Mouse (Mus musculus) G1E (cell line): ENCODE results near the gene Gm10392.

ENCODE experiments used
- CTCF ChIP-seq: IDR thresholded peaks from 2 replicates; pipeline ENCODE4 v1.5.1; 2012; ENCODE audit warnings: low read depth, low read length, inconsistent platforms, mixed read lengths
- GATA1 ChIP-seq: IDR thresholded peaks from 2 replicates; pipeline ENCODE4 v1.6.1; 2012; ENCODE audit warnings: borderline replicate concordance, low read length, inconsistent platforms, mixed read lengths
- POLR2AphosphoS5 ChIP-seq: IDR thresholded peaks from 2 replicates; pipeline ENCODE4 v1.6.1; 2012; ENCODE audit warnings: low read depth, low read length, inconsistent platforms; ENCODE audit not compliant: insufficient replicate concordance
- TAL1 ChIP-seq: conservative IDR thresholded peaks from 2 replicates; pipeline ENCODE4 v1.6.1; 2012; ENCODE audit warnings: low read depth, low read length, inconsistent platforms, mixed read lengths

DNA sequence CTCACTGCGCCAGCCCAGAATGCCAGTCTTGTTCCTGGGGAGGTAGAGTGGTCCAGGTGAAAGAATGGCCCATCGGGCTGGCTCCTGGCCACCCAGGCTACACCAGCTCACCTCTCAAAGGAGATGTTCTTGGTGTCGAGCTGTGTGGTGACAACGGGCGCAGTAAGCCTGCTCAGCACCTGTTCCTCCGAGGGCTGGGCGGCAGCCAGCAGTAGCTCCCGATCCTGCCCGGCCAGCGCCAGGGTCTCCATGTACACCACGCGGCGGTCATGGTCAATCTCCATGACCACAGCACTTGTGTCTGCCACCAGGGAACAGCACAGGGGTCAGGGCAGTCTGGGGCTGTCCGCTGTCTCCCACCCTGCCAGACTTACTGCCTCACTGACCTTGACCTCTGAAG is 42.8 kb downstream of the Gm10392 start:
- no peak for TF ChIP-seq POLR2AphosphoS5
- TF ChIP-seq CTCF = no peak
- no peak for TF ChIP-seq GATA1
- no peak for TF ChIP-seq TAL1
